Mouse (Mus musculus) fat pad, adult 2 months (tissue): ENCODE measurements at regions not wholly inside any gene's neighbourhood (a gene's known extent, or its start where the extent isn't known, plus 50 kb on each side); places are given as distances from the start of the nearest gene placed in this dataset.

Experiments
- DNase-seq: peaks from one replicate; pipeline ENCODE4 v3.0.0-alpha.2; 2011; ENCODE audit warnings: low read depth, low spot score; ENCODE audit errors: extremely low read depth

- DNase-seq: no peak
Measured at GRCm38 (mm10) chr13:48042172-48042571, 218.9 kb upstream of the Id4 start.

GRCm38 (mm10) chr13:48042572-48042971 lies 218.5 kb upstream of the Id4 start:
- no peak for DNase-seq

- no peak for DNase-seq
Measured at GRCm38 (mm10) chr13:48046201-48046750, 214.8 kb upstream of the Id4 start.

GRCm38 (mm10) chr13:48049796-48050195 lies 211.2 kb upstream of the Id4 start:
- no peak for DNase-seq

GRCm38 (mm10) chr13:48074630-48075029 lies 186.4 kb upstream of the Id4 start:
- no peak for DNase-seq

GRCm38 (mm10) chr13:48075315-48075714 lies 185.7 kb upstream of the Id4 start:
- no peak for DNase-seq

- no peak for DNase-seq
Measured at GRCm38 (mm10) chr13:48078214-48078613, 182.8 kb upstream of the Id4 start.

GRCm38 (mm10) chr13:48083294-48083693 lies 177.7 kb upstream of the Id4 start:
- no peak for DNase-seq

GRCm38 (mm10) chr13:48083807-48084206 lies 177.2 kb upstream of the Id4 start:
- no peak for DNase-seq

GRCm38 (mm10) chr13:48094275-48095035 lies 166.6 kb upstream of the Id4 start:
- DNase-seq: no peak

- DNase-seq: no peak
Measured at GRCm38 (mm10) chr13:48102156-48102555, 158.9 kb upstream of the Id4 start.

GRCm38 (mm10) chr13:48102576-48102975 lies 158.5 kb upstream of the Id4 start:
- DNase-seq: no peak

GRCm38 (mm10) chr13:48104766-48105165 lies 156.3 kb upstream of the Id4 start:
- DNase-seq: no peak

- no peak for DNase-seq
Measured at GRCm38 (mm10) chr13:48106946-48107345, 154.1 kb upstream of the Id4 start.

GRCm38 (mm10) chr13:48115890-48116289 lies 145.1 kb upstream of the Id4 start:
- no peak for DNase-seq

GRCm38 (mm10) chr13:48126582-48126981 lies 134.4 kb upstream of the Id4 start:
- no peak for DNase-seq

GRCm38 (mm10) chr13:48130724-48131123 lies 130.3 kb upstream of the Id4 start:
- DNase-seq: no peak

GRCm38 (mm10) chr13:48131681-48132080 lies 129.3 kb upstream of the Id4 start:
- no peak for DNase-seq

GRCm38 (mm10) chr13:48145976-48146375 lies 115.1 kb upstream of the Id4 start:
- DNase-seq: no peak

GRCm38 (mm10) chr13:48147061-48147460 lies 114.0 kb upstream of the Id4 start:
- DNase-seq: no peak

- DNase-seq: no peak
Measured at GRCm38 (mm10) chr13:48153248-48153647, 107.8 kb upstream of the Id4 start.

- DNase-seq: no peak
Measured at GRCm38 (mm10) chr13:48153684-48154413, 107.2 kb upstream of the Id4 start.
